Mouse (Mus musculus) G1E (cell line): ENCODE data around the gene Dnajc11.

ENCODE experiments used
- CTCF ChIP-seq: IDR thresholded peaks from 2 replicates; pipeline ENCODE4 v1.5.1; 2012; ENCODE audit warnings: low read depth, low read length, inconsistent platforms, mixed read lengths
- GATA1 ChIP-seq: IDR thresholded peaks from 2 replicates; pipeline ENCODE4 v1.6.1; 2012; ENCODE audit warnings: borderline replicate concordance, low read length, inconsistent platforms, mixed read lengths
- GATA2 ChIP-seq: IDR thresholded peaks from 2 replicates; pipeline ENCODE4 v1.6.1; 2012; ENCODE audit warnings: low read depth, low read length, inconsistent platforms, borderline replicate concordance
- TAL1 ChIP-seq: conservative IDR thresholded peaks from 2 replicates; pipeline ENCODE4 v1.6.1; 2012; ENCODE audit warnings: low read depth, low read length, inconsistent platforms, mixed read lengths

DNA sequence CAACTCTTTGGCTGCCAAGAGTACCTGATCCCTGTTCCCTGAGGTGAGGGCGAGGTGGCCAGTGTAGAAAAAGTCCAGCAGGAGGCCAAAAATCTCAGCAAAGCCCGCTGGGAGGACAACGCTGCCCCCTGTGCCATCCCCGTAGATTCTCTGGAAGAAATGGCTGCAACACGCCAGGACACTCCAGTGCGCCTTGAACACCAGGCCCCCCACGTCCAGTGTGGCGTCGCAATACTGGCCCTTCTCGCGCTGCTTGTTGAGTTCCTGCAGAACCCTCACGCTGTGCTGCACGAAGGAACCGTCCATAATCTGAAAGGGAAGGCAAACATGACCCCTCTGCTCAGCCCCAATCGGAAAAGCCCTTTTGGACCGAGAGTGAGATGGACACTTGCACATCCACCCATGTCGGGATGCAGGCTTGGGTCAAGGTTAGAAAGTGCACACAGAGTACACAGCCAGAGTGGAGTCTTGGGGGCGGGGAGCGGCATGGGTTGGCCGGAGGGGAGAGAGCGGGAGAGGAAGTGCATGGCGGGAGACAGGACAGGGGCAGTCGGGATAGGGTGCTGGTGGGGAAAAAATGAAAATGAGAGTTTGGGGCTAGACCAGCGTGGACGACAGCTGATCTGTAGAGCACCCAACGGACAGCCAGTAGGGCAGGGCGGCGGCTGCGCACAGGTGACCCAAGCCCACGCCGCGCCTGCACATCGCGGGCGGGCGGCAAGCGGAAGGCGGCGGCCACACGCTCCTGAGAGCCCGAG is 93.4 kb downstream of the Dnajc11 start:
- TF ChIP-seq CTCF (no peak), GATA1 (no peak), TAL1 (no peak), GATA2 (no peak)
